Mouse (Mus musculus) bone marrow macrophage, adult 2 months (primary cell): ENCODE results near the gene Rap1gap.

Source experiments
- CTCF ChIP-seq: IDR thresholded peaks from 2 replicates; pipeline ENCODE4 v1.5.1; 2012; ENCODE audit warnings: low read depth, mild to moderate bottlenecking, low read length, moderate library complexity
- POLR2A ChIP-seq: IDR thresholded peaks from 2 replicates; pipeline ENCODE4 v1.6.1; 2012; ENCODE audit warnings: mild to moderate bottlenecking, low read depth, low read length, borderline replicate concordance

DNA sequence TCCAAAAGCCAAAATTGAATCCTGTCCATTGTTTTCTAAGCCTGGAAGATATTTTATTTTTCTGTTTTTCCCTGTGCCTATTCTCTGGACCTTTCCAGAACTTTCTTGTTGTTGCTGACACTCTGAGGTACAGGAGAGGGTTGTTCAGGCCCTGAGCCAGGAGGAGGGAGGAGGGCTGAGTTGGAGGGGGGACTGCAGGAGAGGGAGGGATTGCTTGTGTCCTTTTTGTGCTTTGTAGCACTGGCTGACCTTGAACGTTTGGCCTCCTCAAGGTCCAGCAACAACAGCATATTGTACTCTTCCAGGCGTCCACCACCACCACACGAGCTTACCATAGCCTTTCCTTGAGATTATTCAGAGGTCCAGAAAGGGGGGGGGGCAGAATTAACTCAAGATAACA lies 32.9 kb upstream of the Rap1gap start:
- TF ChIP-seq POLR2A (no peak), CTCF (no peak)
